Mouse (Mus musculus) limb, embryonic 13.5 days (tissue): ENCODE measurements around the gene Igsf9b. TPM values are rescaled to one million over a fixed set of nuclear protein-coding genes. Genes with fewer than 3 reads are reported as not detected.

Experiments
- ATAC-seq: fragments of 200-750 bp; cut with Nextera tagmentation; 2 replicates; pipeline ENCODE4 v1.8.0; 2017; ENCODE audit warnings: low read depth, moderate number of reproducible peaks, moderate TSS enrichment; ENCODE audit not compliant: low FRiP score
- H3K27ac ChIP-seq: fragments of 300-500 bp; sonication (generic); 2 replicates; pipeline ENCODE4 v1.5.1; 2015; ENCODE audit warnings: inconsistent platforms, mild to moderate bottlenecking, moderate library complexity
- H3K27me3 ChIP-seq: fragments of 300-500 bp; sonication (generic); 2 replicates; pipeline ENCODE4 v1.6.1; 2015; ENCODE audit warnings: mild to moderate bottlenecking, inconsistent platforms
- H3K36me3 ChIP-seq: fragments of 300-500 bp; sonication (generic); 2 replicates; pipeline ENCODE4 v1.6.1; 2015; ENCODE audit warnings: inconsistent platforms, mild to moderate bottlenecking, moderate library complexity
- H3K4me1 ChIP-seq: fragments of 300-500 bp; sonication (generic); 2 replicates; pipeline ENCODE4 v1.6.1; 2015; ENCODE audit warnings: inconsistent platforms
- H3K4me2 ChIP-seq: fragments of 300-500 bp; sonication (generic); replicated peaks from 2 replicates; pipeline ENCODE4 v1.6.1; 2015; ENCODE audit warnings: inconsistent platforms, mild to moderate bottlenecking, moderate library complexity
- H3K4me3 ChIP-seq: fragments of 300-500 bp; sonication (generic); 2 replicates; pipeline ENCODE4 v1.5.1; 2015; ENCODE audit warnings: moderate library complexity, mild to moderate bottlenecking, inconsistent platforms
- H3K9ac ChIP-seq: fragments of 300-500 bp; sonication (generic); 2 replicates; pipeline ENCODE4 v1.6.1; 2015; ENCODE audit warnings: mild to moderate bottlenecking, inconsistent platforms
- H3K9me3 ChIP-seq: fragments of 300-500 bp; sonication (generic); 2 replicates; pipeline ENCODE4 v1.6.1; 2016; ENCODE audit warnings: inconsistent platforms
- WGBS: fragments of 180-500 bp; shearing (Covaris S2); methylation state at CpG from one replicate; pipeline ENCODE4 v1.1.7; 2015; 5-methylcytosine and 5-hydroxymethylcytosine counted together
- polyA plus RNA-seq: library from polyadenylated mRNA; unstranded; fragments of >200 nt; fragmentation: Nextera tagmentation; extraction: Ambion mirVana; gene quantifications from 2 replicates; pipeline ENCODE4 v1.2.1, GENCODE M21; 2015

Igsf9b gene
- polyA plus RNA-seq, 1 experiment from 2014 or later: 3.6 TPM

- Histone ChIP-seq H3K36me3 (no peaks in the 10 kb centered on the region), H3K4me3 (no peak overlapping the region), H3K9ac (no peak overlapping the region), H3K27me3 (peaks cover 50% of the 10 kb centered on the region), H3K4me2 (no peak overlapping the region), H3K9me3 (no peaks in the 10 kb centered on the region), H3K4me1 (peaks cover 26% of the 10 kb centered on the region), H3K27ac (no peak overlapping the region)
- 32% methylated on average over 6 of the region's 6 CpGs for WGBS
- no peak; the same call in 1 of the 2 replicates for ATAC-seq
These were observed 9.6 kb downstream of the Igsf9b start for GRCm38 (mm10) chr9:27308561-27308960.

GRCm38 (mm10) chr9:27310005-27310404 lies 11.0 kb downstream of the Igsf9b start:
- H3K27ac ChIP-seq: no peak overlapping the region
- 67% methylated on average over 4 of the region's 4 CpGs for WGBS
- H3K9ac ChIP-seq: no peak overlapping the region
- H3K4me2 ChIP-seq: no peak overlapping the region
- H3K9me3 ChIP-seq: no peaks in the 10 kb centered on the region
- no peaks in the 10 kb centered on the region for H3K36me3 ChIP-seq
- peaks cover 17% of the 10 kb centered on the region for H3K4me1 ChIP-seq
- ATAC-seq: no peak
- H3K27me3 ChIP-seq: peaks cover 39% of the 10 kb centered on the region
- H3K4me3 ChIP-seq: no peak overlapping the region

GRCm38 (mm10) chr9:27313427-27313826 lies 14.4 kb downstream of the Igsf9b start:
- no peak overlapping the region for H3K9ac ChIP-seq
- peaks cover 7% of the 10 kb centered on the region; the same call in 1 of the 2 replicates for H3K4me1 ChIP-seq
- WGBS: 90% methylated on average over 5 of the region's 5 CpGs
- ATAC-seq: no peak
- no peaks in the 10 kb centered on the region; the same call in 1 of the 2 replicates for H3K36me3 ChIP-seq
- no peak overlapping the region for H3K4me3 ChIP-seq
- peaks cover 17% of the 10 kb centered on the region for H3K27me3 ChIP-seq
- no peaks in the 10 kb centered on the region for H3K9me3 ChIP-seq
- H3K4me2 ChIP-seq: no peak overlapping the region
- no peak overlapping the region for H3K27ac ChIP-seq

GRCm38 (mm10) chr9:27321267-27321666 lies 22.3 kb downstream of the Igsf9b start:
- no peaks in the 10 kb centered on the region for H3K27me3 ChIP-seq
- H3K4me2 ChIP-seq: no peak overlapping the region
- H3K9me3 ChIP-seq: no peaks in the 10 kb centered on the region
- 89% methylated on average over 8 of the region's 8 CpGs for WGBS
- no peak overlapping the region for H3K9ac ChIP-seq
- H3K4me1 ChIP-seq: no peaks in the 10 kb centered on the region
- no peak overlapping the region for H3K4me3 ChIP-seq
- ATAC-seq: no peak
- H3K36me3 ChIP-seq: no peaks in the 10 kb centered on the region; the same call in 1 of the 2 replicates
- H3K27ac ChIP-seq: no peak overlapping the region

GRCm38 (mm10) chr9:27322277-27322676 lies 23.3 kb downstream of the Igsf9b start:
- no peaks in the 10 kb centered on the region; the same call in 1 of the 2 replicates for H3K36me3 ChIP-seq
- H3K27ac ChIP-seq: no peak overlapping the region
- no peaks in the 10 kb centered on the region for H3K9me3 ChIP-seq
- no peaks in the 10 kb centered on the region for H3K27me3 ChIP-seq
- H3K4me1 ChIP-seq: no peaks in the 10 kb centered on the region
- no peak overlapping the region for H3K9ac ChIP-seq
- WGBS: 93% methylated on average over 7 of the region's 7 CpGs
- no peak overlapping the region for H3K4me2 ChIP-seq
- ATAC-seq: no peak
- H3K4me3 ChIP-seq: no peak overlapping the region

- H3K9me3 ChIP-seq: no peaks in the 10 kb centered on the region
- no peak overlapping the region for H3K4me3 ChIP-seq
- no peak overlapping the region for H3K4me2 ChIP-seq
- no peaks in the 10 kb centered on the region for H3K4me1 ChIP-seq
- no peaks in the 10 kb centered on the region for H3K36me3 ChIP-seq
- no peaks in the 10 kb centered on the region for H3K27me3 ChIP-seq
- no peak for ATAC-seq
- 91% methylated on average over 3 of the region's 3 CpGs for WGBS
- no peak overlapping the region for H3K9ac ChIP-seq
- H3K27ac ChIP-seq: no peak overlapping the region
These were observed 24.4 kb downstream of the Igsf9b start for GRCm38 (mm10) chr9:27323412-27323811.

- no peak for ATAC-seq
- Histone ChIP-seq H3K4me1 (no peaks in the 10 kb centered on the region), H3K4me3 (no peak overlapping the region), H3K36me3 (no peaks in the 10 kb centered on the region), H3K27ac (no peak overlapping the region), H3K9me3 (no peaks in the 10 kb centered on the region), H3K27me3 (no peaks in the 10 kb centered on the region), H3K4me2 (no peak overlapping the region), H3K9ac (no peak overlapping the region)
- WGBS: 34% methylated on average over 2 of the region's 2 CpGs
These were observed 26.9 kb downstream of the Igsf9b start for GRCm38 (mm10) chr9:27325920-27326319.

- no peak overlapping the region for H3K9ac ChIP-seq
- H3K4me3 ChIP-seq: no peak overlapping the region
- H3K27ac ChIP-seq: no peak overlapping the region
- H3K4me1 ChIP-seq: no peaks in the 10 kb centered on the region
- WGBS: 91% methylated on average over 3 of the region's 3 CpGs
- no peaks in the 10 kb centered on the region for H3K36me3 ChIP-seq
- H3K27me3 ChIP-seq: no peaks in the 10 kb centered on the region
- H3K4me2 ChIP-seq: no peak overlapping the region
- no peak for ATAC-seq
- H3K9me3 ChIP-seq: no peaks in the 10 kb centered on the region
These were observed 28.6 kb downstream of the Igsf9b start for GRCm38 (mm10) chr9:27327558-27327957.

- H3K4me1 ChIP-seq: no peaks in the 10 kb centered on the region
- H3K9ac ChIP-seq: no peak overlapping the region
- no peaks in the 10 kb centered on the region for H3K27me3 ChIP-seq
- no peak overlapping the region for H3K4me3 ChIP-seq
- no peak for ATAC-seq
- H3K27ac ChIP-seq: no peak overlapping the region
- H3K36me3 ChIP-seq: peaks cover 5% of the 10 kb centered on the region; the same call in 1 of the 2 replicates
- 86% methylated on average over 4 of the region's 4 CpGs for WGBS
- H3K9me3 ChIP-seq: no peaks in the 10 kb centered on the region
- no peak overlapping the region for H3K4me2 ChIP-seq
These were observed 31.4 kb downstream of the Igsf9b start for GRCm38 (mm10) chr9:27330374-27330773.

GRCm38 (mm10) chr9:27331538-27331937 lies 32.5 kb downstream of the Igsf9b start:
- no peak for ATAC-seq
- no peak overlapping the region for H3K4me2 ChIP-seq
- no peak overlapping the region for H3K9ac ChIP-seq
- H3K4me1 ChIP-seq: no peaks in the 10 kb centered on the region
- no peak overlapping the region for H3K27ac ChIP-seq
- WGBS: 96% methylated on average over 7 of the region's 7 CpGs
- H3K36me3 ChIP-seq: peaks cover 5% of the 10 kb centered on the region; the same call in 1 of the 2 replicates
- no peaks in the 10 kb centered on the region for H3K9me3 ChIP-seq
- no peaks in the 10 kb centered on the region for H3K27me3 ChIP-seq
- no peak overlapping the region for H3K4me3 ChIP-seq

GRCm38 (mm10) chr9:27334895-27335294 lies 35.9 kb downstream of the Igsf9b start:
- no peaks in the 10 kb centered on the region for H3K27me3 ChIP-seq
- H3K9me3 ChIP-seq: no peaks in the 10 kb centered on the region
- H3K4me1 ChIP-seq: no peaks in the 10 kb centered on the region
- ATAC-seq: peak; percentile 77; the same call in 1 of the 2 replicates
- H3K4me3 ChIP-seq: no peak overlapping the region
- H3K9ac ChIP-seq: no peak overlapping the region
- H3K27ac ChIP-seq: no peak overlapping the region
- peaks cover 5% of the 10 kb centered on the region; the same call in 1 of the 2 replicates for H3K36me3 ChIP-seq
- 71% methylated on average over 9 of the region's 9 CpGs for WGBS
- no peak overlapping the region for H3K4me2 ChIP-seq

- H3K4me2 ChIP-seq: no peak overlapping the region
- H3K27ac ChIP-seq: no peak overlapping the region
- ATAC-seq: no peak
- H3K27me3 ChIP-seq: no peaks in the 10 kb centered on the region
- H3K36me3 ChIP-seq: peaks cover 5% of the 10 kb centered on the region; the same call in 1 of the 2 replicates
- no peak overlapping the region for H3K9ac ChIP-seq
- H3K4me1 ChIP-seq: no peaks in the 10 kb centered on the region
- H3K9me3 ChIP-seq: no peaks in the 10 kb centered on the region
- no peak overlapping the region for H3K4me3 ChIP-seq
- WGBS: 78% methylated on average over 4 of the region's 4 CpGs
These were observed 38.1 kb downstream of the Igsf9b start for GRCm38 (mm10) chr9:27336962-27337636.

- Histone ChIP-seq H3K4me1 (no peaks in the 10 kb centered on the region), H3K27ac (no peak overlapping the region), H3K4me3 (no peak overlapping the region), H3K36me3 (0 out of 2 replicates have a peak, but pooled peaks cover 3% of the 10 kb centered on the region), H3K9ac (no peak overlapping the region), H3K4me2 (no peak overlapping the region), H3K9me3 (no peaks in the 10 kb centered on the region), H3K27me3 (no peaks in the 10 kb centered on the region)
- ATAC-seq: no peak
- WGBS: 79% methylated on average over 1 of the region's 1 CpGs
These were observed 40.2 kb downstream of the Igsf9b start for GRCm38 (mm10) chr9:27339168-27339567.
